Mouse (Mus musculus) myocyte (in vitro differentiated cells): ENCODE results near the gene Sh3bp5.

Experiments
- CEBPB ChIP-seq: IDR thresholded peaks from 2 replicates; pipeline ENCODE4 v1.6.1; 2011; ENCODE audit warnings: mild to moderate bottlenecking, moderate library complexity; ENCODE audit not compliant: poor library complexity, insufficient read depth, severe bottlenecking
- MAX ChIP-seq: IDR thresholded peaks from one replicate; pipeline ENCODE4 v1.6.1; 2011; ENCODE audit warnings: low read depth, mild to moderate bottlenecking, control low read depth
- POLR2A ChIP-seq: IDR thresholded peaks from one replicate; pipeline ENCODE4 v1.6.1; 2011; ENCODE audit warnings: low read depth, mild to moderate bottlenecking, control low read depth, moderate library complexity; ENCODE audit not compliant: insufficient read length
- POLR2AphosphoS2 ChIP-seq: IDR thresholded peaks from one replicate; pipeline ENCODE4 v1.6.1; 2011; ENCODE audit warnings: low read depth, control low read depth; ENCODE audit not compliant: insufficient read length
- REST ChIP-seq: IDR thresholded peaks from one replicate; pipeline ENCODE4 v1.6.1; 2011; ENCODE audit warnings: mild to moderate bottlenecking, control low read depth, moderate library complexity; ENCODE audit not compliant: insufficient read depth, insufficient read length
- TCF12 ChIP-seq: IDR thresholded peaks from one replicate; pipeline ENCODE4 v1.6.1; 2011; ENCODE audit warnings: mild to moderate bottlenecking, control low read depth; ENCODE audit not compliant: poor library complexity, insufficient read depth, severe bottlenecking

- no peak for TF ChIP-seq MAX
- no peak for TF ChIP-seq POLR2A
- TF ChIP-seq TCF12 = no peak
- TF ChIP-seq REST = no peak
- no peak for TF ChIP-seq CEBPB
- no peak for TF ChIP-seq POLR2AphosphoS2
Observed at GRCm38 (mm10) chr14:31428211-31429003, 7.5 kb downstream of the Sh3bp5 start.
